Mouse (Mus musculus) frontal cortex, postnatal 36 days (tissue): ENCODE measurements around the gene Lrrk2.

Experiments used
- DNase-seq, 2 experiments: peaks; one replicate each; pipeline ENCODE4 v3.0.0; 2022; ENCODE audit warnings: low spot score in 2 of 2

Gene Lrrk2

GRCm38 (mm10) chr15:91685880-91686563 lies 13.0 kb downstream of the Lrrk2 start:
- DNase-seq = no peak

GRCm38 (mm10) chr15:91690648-91691047 lies 17.7 kb downstream of the Lrrk2 start:
- DNase-seq = no peak

GRCm38 (mm10) chr15:91693051-91693450 lies 20.1 kb downstream of the Lrrk2 start:
- DNase-seq = no peak

- DNase-seq = no peak
Measured at GRCm38 (mm10) chr15:91693856-91694255, 20.9 kb downstream of the Lrrk2 start.

- no peak for DNase-seq
Measured at GRCm38 (mm10) chr15:91700841-91701240, 27.9 kb downstream of the Lrrk2 start.

- DNase-seq = peak; percentile 22 to 26
Measured at GRCm38 (mm10) chr15:91702991-91703715, 30.2 kb downstream of the Lrrk2 start.

GRCm38 (mm10) chr15:91704091-91704490 lies 31.1 kb downstream of the Lrrk2 start:
- DNase-seq = no peak

GRCm38 (mm10) chr15:91709207-91710130 lies 36.5 kb downstream of the Lrrk2 start:
- DNase-seq = no peak

GRCm38 (mm10) chr15:91735216-91735922 lies 62.4 kb downstream of the Lrrk2 start:
- DNase-seq = no peak

GRCm38 (mm10) chr15:91736791-91737533 lies 64.0 kb downstream of the Lrrk2 start:
- DNase-seq = no peak

- no peak for DNase-seq
Measured at GRCm38 (mm10) chr15:91738808-91739207, 65.8 kb downstream of the Lrrk2 start.

GRCm38 (mm10) chr15:91745501-91745900 lies 72.5 kb downstream of the Lrrk2 start:
- no peak for DNase-seq

GRCm38 (mm10) chr15:91752111-91752510 lies 79.1 kb downstream of the Lrrk2 start:
- DNase-seq = peak; percentile 47 to 52

GRCm38 (mm10) chr15:91753378-91754080 lies 80.6 kb downstream of the Lrrk2 start:
- DNase-seq = no peak

- peak; percentile 39 to 64 for DNase-seq
Measured at GRCm38 (mm10) chr15:91754546-91754945, 81.6 kb downstream of the Lrrk2 start.

- no peak for DNase-seq
Measured at GRCm38 (mm10) chr15:91755756-91756155, 82.8 kb downstream of the Lrrk2 start.

- no peak for DNase-seq
Measured at GRCm38 (mm10) chr15:91772041-91772440, 99.1 kb downstream of the Lrrk2 start.

- DNase-seq = no peak
Measured at GRCm38 (mm10) chr15:91779166-91779565, 106.2 kb downstream of the Lrrk2 start.

GRCm38 (mm10) chr15:91781172-91781571 lies 108.2 kb downstream of the Lrrk2 start:
- peak; percentile 30 to 63 for DNase-seq

- no peak for DNase-seq
Measured at GRCm38 (mm10) chr15:91788338-91788737, 115.4 kb downstream of the Lrrk2 start.
